Mouse (Mus musculus) embryonic facial prominence, embryonic 10.5 days (tissue): ENCODE measurements around the gene Lrguk. TPM values are rescaled to one million over a fixed set of nuclear protein-coding genes. Genes with fewer than 3 reads are reported as not detected.

ENCODE experiments used
- DNase-seq: peaks from one replicate; pipeline ENCODE4 v3.0.0-alpha.2; 2017; ENCODE audit warnings: low spot score
- H3K27ac ChIP-seq: fragments of 300-500 bp; sonication (generic); replicated peaks from 2 replicates; pipeline ENCODE4 v1.5.1; 2016; ENCODE audit warnings: mild to moderate bottlenecking
- H3K27me3 ChIP-seq: fragments of 300-500 bp; sonication (generic); replicated peaks from 2 replicates; pipeline ENCODE4 v1.6.1; 2016; ENCODE audit warnings: low read depth, mild to moderate bottlenecking; ENCODE audit not compliant: poor library complexity, severe bottlenecking
- H3K36me3 ChIP-seq: fragments of 300-500 bp; sonication (generic); replicated peaks from 2 replicates; pipeline ENCODE4 v1.6.1; 2016; ENCODE audit warnings: mild to moderate bottlenecking, moderate library complexity
- H3K4me1 ChIP-seq: fragments of 300-500 bp; sonication (generic); 2 replicates; pipeline ENCODE4 v1.6.1; 2016
- H3K4me3 ChIP-seq: fragments of 300-500 bp; sonication (generic); 2 replicates; pipeline ENCODE4 v1.5.1; 2016; ENCODE audit warnings: mild to moderate bottlenecking, moderate library complexity
- H3K9me3 ChIP-seq: fragments of 300-500 bp; sonication (generic); 2 replicates; pipeline ENCODE4 v1.6.1; 2016; ENCODE audit warnings: mild to moderate bottlenecking
- WGBS: fragments of 180-500 bp; shearing (Covaris S2); methylation state at CpG from one replicate; pipeline ENCODE4 v1.1.7; 2016; 5-methylcytosine and 5-hydroxymethylcytosine counted together
- polyA plus RNA-seq: library from polyadenylated mRNA; unstranded; fragments of >200 nt; fragmentation: Nextera tagmentation; extraction: Ambion mirVana; gene quantifications from 2 replicates; pipeline ENCODE4 v1.2.1, GENCODE M21; 2016

Lrguk gene
- polyA plus RNA-seq, 1 experiment from 2014 or later: 1.1 TPM

GRCm38 (mm10) chr6:34034577-34035461 lies 5.6 kb downstream of the Lrguk start:
- H3K27me3 ChIP-seq: no peaks in the 10 kb centered on the region
- 50% methylated on average over 15 of the region's 15 CpGs for WGBS
- H3K9me3 ChIP-seq: no peaks in the 10 kb centered on the region
- peak; percentile 43 for DNase-seq
- no peak overlapping the region; the same call in 1 of the 2 replicates for H3K27ac ChIP-seq
- peaks cover 20% of the 10 kb centered on the region for H3K4me1 ChIP-seq
- H3K36me3 ChIP-seq: no peaks in the 10 kb centered on the region
- no peak overlapping the region for H3K4me3 ChIP-seq

- DNase-seq: peak; percentile 77
- Histone ChIP-seq H3K27ac (no peak overlapping the region; the same call in 1 of the 2 replicates), H3K9me3 (no peaks in the 10 kb centered on the region), H3K4me3 (no peak overlapping the region), H3K4me1 (0 out of 2 replicates have a peak, but pooled peaks cover 6% of the 10 kb centered on the region), H3K27me3 (no peaks in the 10 kb centered on the region), H3K36me3 (no peaks in the 10 kb centered on the region)
- WGBS: 44% methylated on average over 12 of the region's 12 CpGs
Observed at GRCm38 (mm10) chr6:34040624-34041235, 11.5 kb downstream of the Lrguk start.

GRCm38 (mm10) chr6:34041589-34042280 lies 12.5 kb downstream of the Lrguk start:
- Histone ChIP-seq H3K27ac (no peak overlapping the region), H3K27me3 (no peaks in the 10 kb centered on the region), H3K4me1 (peaks cover 13% of the 10 kb centered on the region), H3K4me3 (no peak overlapping the region), H3K36me3 (no peaks in the 10 kb centered on the region), H3K9me3 (no peaks in the 10 kb centered on the region)
- DNase-seq: no peak
- 87% methylated on average over 11 of the region's 11 CpGs for WGBS

- H3K27ac ChIP-seq: no peak overlapping the region
- WGBS: 85% methylated on average over 12 of the region's 12 CpGs
- H3K4me3 ChIP-seq: no peak overlapping the region
- H3K9me3 ChIP-seq: no peaks in the 10 kb centered on the region
- no peaks in the 10 kb centered on the region for H3K27me3 ChIP-seq
- peaks cover 15% of the 10 kb centered on the region for H3K4me1 ChIP-seq
- no peaks in the 10 kb centered on the region for H3K36me3 ChIP-seq
- DNase-seq: no peak
Observed at GRCm38 (mm10) chr6:34044228-34044811, 15.1 kb downstream of the Lrguk start.

GRCm38 (mm10) chr6:34044846-34045540 lies 15.7 kb downstream of the Lrguk start:
- Histone ChIP-seq H3K4me3 (no peak overlapping the region), H3K4me1 (peaks cover 15% of the 10 kb centered on the region), H3K27ac (no peak overlapping the region), H3K27me3 (no peaks in the 10 kb centered on the region), H3K9me3 (no peaks in the 10 kb centered on the region), H3K36me3 (no peaks in the 10 kb centered on the region)
- 88% methylated on average over 9 of the region's 9 CpGs for WGBS
- no peak for DNase-seq

GRCm38 (mm10) chr6:34046551-34047186 lies 17.4 kb downstream of the Lrguk start:
- H3K4me3 ChIP-seq: no peak overlapping the region
- peaks cover 9% of the 10 kb centered on the region for H3K4me1 ChIP-seq
- no peak for DNase-seq
- 79% methylated on average over 11 of the region's 11 CpGs for WGBS
- 0 out of 2 replicates have a peak overlapping the region, but pooled peaks have one; percentile 32 for H3K27ac ChIP-seq
- no peaks in the 10 kb centered on the region for H3K9me3 ChIP-seq
- H3K27me3 ChIP-seq: no peaks in the 10 kb centered on the region
- H3K36me3 ChIP-seq: no peaks in the 10 kb centered on the region

- Histone ChIP-seq H3K4me3 (no peak overlapping the region), H3K4me1 (peaks cover 9% of the 10 kb centered on the region), H3K9me3 (no peaks in the 10 kb centered on the region), H3K27ac (no peak overlapping the region), H3K27me3 (no peaks in the 10 kb centered on the region), H3K36me3 (no peaks in the 10 kb centered on the region)
- WGBS: 57% methylated on average over 2 of the region's 2 CpGs
- DNase-seq: no peak
Observed at GRCm38 (mm10) chr6:34049433-34049832, 20.2 kb downstream of the Lrguk start.

GRCm38 (mm10) chr6:34059741-34060140 lies 30.5 kb downstream of the Lrguk start:
- H3K4me3 ChIP-seq: no peak overlapping the region
- 93% methylated on average over 6 of the region's 6 CpGs for WGBS
- H3K27ac ChIP-seq: no peak overlapping the region
- H3K4me1 ChIP-seq: no peaks in the 10 kb centered on the region
- no peak for DNase-seq
- H3K9me3 ChIP-seq: no peaks in the 10 kb centered on the region
- no peaks in the 10 kb centered on the region for H3K36me3 ChIP-seq
- no peaks in the 10 kb centered on the region for H3K27me3 ChIP-seq

GRCm38 (mm10) chr6:34066790-34067189 lies 37.5 kb downstream of the Lrguk start:
- Histone ChIP-seq H3K36me3 (no peaks in the 10 kb centered on the region), H3K4me3 (no peak overlapping the region), H3K27me3 (no peaks in the 10 kb centered on the region), H3K4me1 (peaks cover 3% of the 10 kb centered on the region; the same call in 1 of the 2 replicates), H3K27ac (no peak overlapping the region), H3K9me3 (no peaks in the 10 kb centered on the region)
- DNase-seq: no peak
- 88% methylated on average over 7 of the region's 7 CpGs for WGBS

- DNase-seq: no peak
Observed at GRCm38 (mm10) chr6:34067271-34067670, 38.0 kb downstream of the Lrguk start.

GRCm38 (mm10) chr6:34071936-34072335 lies 42.7 kb downstream of the Lrguk start:
- Histone ChIP-seq H3K27ac (no peak overlapping the region), H3K4me1 (peaks cover 10% of the 10 kb centered on the region), H3K27me3 (no peaks in the 10 kb centered on the region), H3K36me3 (no peaks in the 10 kb centered on the region), H3K9me3 (no peaks in the 10 kb centered on the region), H3K4me3 (no peak overlapping the region)
- WGBS: 48% methylated on average over 5 of the region's 5 CpGs
- DNase-seq: no peak

More at GRCm38 (mm10) chr6:34067271-34067670, 38.0 kb downstream of the Lrguk start:
- no peak overlapping the region for H3K4me3 ChIP-seq
- H3K4me1 ChIP-seq: peaks cover 8% of the 10 kb centered on the region
- H3K9me3 ChIP-seq: no peaks in the 10 kb centered on the region
- 94% methylated on average over 8 of the region's 8 CpGs for WGBS
- H3K27ac ChIP-seq: no peak overlapping the region
- no peaks in the 10 kb centered on the region for H3K36me3 ChIP-seq
- no peaks in the 10 kb centered on the region for H3K27me3 ChIP-seq
